Mouse (Mus musculus) spleen, adult 2 months (tissue): ENCODE measurements around the gene Fancl.

Experiments
- CTCF ChIP-seq: fragments of 200-500 bp; IDR thresholded peaks from 2 replicates; pipeline ENCODE4 v1.5.1; 2011; ENCODE audit warnings: mild to moderate bottlenecking, inconsistent platforms; ENCODE audit not compliant: insufficient read depth, insufficient read length, insufficient replicate concordance; ENCODE audit errors: extremely low read depth
- POLR2A ChIP-seq: fragments of 200-500 bp; IDR thresholded peaks from 2 replicates; pipeline ENCODE4 v1.6.1; 2011; ENCODE audit warnings: low read depth, low read length, inconsistent platforms

GRCm38 (mm10) chr11:26444374-26444773 is 58.4 kb downstream of the Fancl start:
- TF ChIP-seq CTCF (no peak), POLR2A (no peak)
